Mouse (Mus musculus): ENCODE measurements at regions not wholly inside any gene's neighbourhood (a gene's known extent, or its start where the extent isn't known, plus 50 kb on each side); places are given as distances from the start of the nearest gene placed in this dataset.

GRCm38 (mm10) chr1:152258258-152258657 lies 128.2 kb downstream of the Tsen15 start:
- no peak for TF ChIP-seq EP300 (IDR thresholded peaks at IDR 0.05; ENCODE audit: insufficient read depth, low read depth, low read length)
- no peak for TF ChIP-seq CTCF (IDR thresholded peaks at IDR 0.05; ENCODE audit: low read depth, low read length)
- TF ChIP-seq POLR2A (IDR thresholded peaks at IDR 0.05; ENCODE audit: insufficient read depth, low read length) = no peak
- no peak overlapping the region for H3K27ac ChIP-seq (ENCODE audit: insufficient read depth, low read length)

GRCm38 (mm10) chr1:152253906-152254305 lies 132.6 kb downstream of the Tsen15 start:
- Histone ChIP-seq H3K36me3 (ENCODE audit: control insufficient read depth, insufficient read depth, low read length, poor library complexity, severe bottlenecking) (no peaks in the 10 kb centered on the region), H3K9me3 (replicated peaks; ENCODE audit: control insufficient read depth, insufficient read depth, low read length, poor library complexity, severe bottlenecking) (no peaks in the 10 kb centered on the region), H3K4me1 (ENCODE audit: control insufficient read depth, insufficient read depth, low read length) (no peaks in the 10 kb centered on the region), H3K27me3 (ENCODE audit: control insufficient read depth, insufficient read depth, low read length, poor library complexity, severe bottlenecking) (no peaks in the 10 kb centered on the region), H3K9ac (ENCODE audit: low read depth, poor library complexity, severe bottlenecking) (no peak overlapping the region), H3K27ac (ENCODE audit: insufficient read depth, low read length) (no peak overlapping the region), H3K4me3 (ENCODE audit: low read depth, low read length) (no peak overlapping the region)
- TF ChIP-seq POLR2A (IDR thresholded peaks at IDR 0.05; ENCODE audit: insufficient read depth, low read length) (no peak), EP300 (IDR thresholded peaks at IDR 0.05; ENCODE audit: insufficient read depth, low read depth, low read length) (no peak), CTCF (IDR thresholded peaks at IDR 0.05; ENCODE audit: low read depth, low read length) (no peak)

More at GRCm38 (mm10) chr1:152258258-152258657, 128.2 kb downstream of the Tsen15 start:
- Histone ChIP-seq H3K9me3 (replicated peaks; ENCODE audit: control insufficient read depth, insufficient read depth, low read length, poor library complexity, severe bottlenecking) (no peaks in the 10 kb centered on the region), H3K9ac (ENCODE audit: low read depth, poor library complexity, severe bottlenecking) (no peak overlapping the region), H3K27me3 (ENCODE audit: control insufficient read depth, insufficient read depth, low read length, poor library complexity, severe bottlenecking) (no peaks in the 10 kb centered on the region), H3K4me3 (ENCODE audit: low read depth, low read length) (no peak overlapping the region), H3K4me1 (ENCODE audit: control insufficient read depth, insufficient read depth, low read length) (no peaks in the 10 kb centered on the region), H3K36me3 (ENCODE audit: control insufficient read depth, insufficient read depth, low read length, poor library complexity, severe bottlenecking) (no peaks in the 10 kb centered on the region)

GRCm38 (mm10) chr1:152253486-152253885 lies 133.0 kb downstream of the Tsen15 start:
- no peak overlapping the region for H3K9ac ChIP-seq (ENCODE audit: low read depth, poor library complexity, severe bottlenecking)

GRCm38 (mm10) chr1:152252658-152253267 lies 133.7 kb downstream of the Tsen15 start:
- no peak overlapping the region for H3K9ac ChIP-seq (ENCODE audit: low read depth, poor library complexity, severe bottlenecking)
- H3K4me3 ChIP-seq (ENCODE audit: low read depth, low read length) = no peak overlapping the region
- H3K27ac ChIP-seq (ENCODE audit: insufficient read depth, low read length) = no peak overlapping the region
- H3K27me3 ChIP-seq (ENCODE audit: control insufficient read depth, insufficient read depth, low read length, poor library complexity, severe bottlenecking) = no peaks in the 10 kb centered on the region
- no peaks in the 10 kb centered on the region for H3K36me3 ChIP-seq (ENCODE audit: control insufficient read depth, insufficient read depth, low read length, poor library complexity, severe bottlenecking)
- H3K9me3 ChIP-seq (replicated peaks; ENCODE audit: control insufficient read depth, insufficient read depth, low read length, poor library complexity, severe bottlenecking) = no peaks in the 10 kb centered on the region
- no peaks in the 10 kb centered on the region for H3K4me1 ChIP-seq (ENCODE audit: control insufficient read depth, insufficient read depth, low read length)
- TF ChIP-seq POLR2A (IDR thresholded peaks at IDR 0.05; ENCODE audit: insufficient read depth, low read length) = no peak
- no peak for TF ChIP-seq CTCF (IDR thresholded peaks at IDR 0.05; ENCODE audit: low read depth, low read length)
- no peak for TF ChIP-seq EP300 (IDR thresholded peaks at IDR 0.05; ENCODE audit: insufficient read depth, low read depth, low read length)

More at GRCm38 (mm10) chr1:152253486-152253885, 133.0 kb downstream of the Tsen15 start:
- H3K4me3 ChIP-seq (ENCODE audit: low read depth, low read length) = no peak overlapping the region
- TF ChIP-seq EP300 (IDR thresholded peaks at IDR 0.05; ENCODE audit: insufficient read depth, low read depth, low read length) (no peak), CTCF (IDR thresholded peaks at IDR 0.05; ENCODE audit: low read depth, low read length) (no peak), POLR2A (IDR thresholded peaks at IDR 0.05; ENCODE audit: insufficient read depth, low read length) (no peak)
- no peaks in the 10 kb centered on the region for H3K36me3 ChIP-seq (ENCODE audit: control insufficient read depth, insufficient read depth, low read length, poor library complexity, severe bottlenecking)
- no peak overlapping the region for H3K27ac ChIP-seq (ENCODE audit: insufficient read depth, low read length)
- no peaks in the 10 kb centered on the region for H3K4me1 ChIP-seq (ENCODE audit: control insufficient read depth, insufficient read depth, low read length)
- H3K9me3 ChIP-seq (replicated peaks; ENCODE audit: control insufficient read depth, insufficient read depth, low read length, poor library complexity, severe bottlenecking) = no peaks in the 10 kb centered on the region
- no peaks in the 10 kb centered on the region for H3K27me3 ChIP-seq (ENCODE audit: control insufficient read depth, insufficient read depth, low read length, poor library complexity, severe bottlenecking)

- no peaks in the 10 kb centered on the region for H3K36me3 ChIP-seq (ENCODE audit: control insufficient read depth, insufficient read depth, low read length, poor library complexity, severe bottlenecking)
- no peak for TF ChIP-seq EP300 (IDR thresholded peaks at IDR 0.05; ENCODE audit: insufficient read depth, low read depth, low read length)
- TF ChIP-seq POLR2A (IDR thresholded peaks at IDR 0.05; ENCODE audit: insufficient read depth, low read length) = no peak
- TF ChIP-seq CTCF (IDR thresholded peaks at IDR 0.05; ENCODE audit: low read depth, low read length) = no peak
- no peak overlapping the region for H3K4me3 ChIP-seq (ENCODE audit: low read depth, low read length)
- H3K4me1 ChIP-seq (ENCODE audit: control insufficient read depth, insufficient read depth, low read length) = no peaks in the 10 kb centered on the region
- H3K27me3 ChIP-seq (ENCODE audit: control insufficient read depth, insufficient read depth, low read length, poor library complexity, severe bottlenecking) = no peaks in the 10 kb centered on the region
- H3K9ac ChIP-seq (ENCODE audit: low read depth, poor library complexity, severe bottlenecking) = no peak overlapping the region
- no peak overlapping the region for H3K27ac ChIP-seq (ENCODE audit: insufficient read depth, low read length)
- H3K9me3 ChIP-seq (replicated peaks; ENCODE audit: control insufficient read depth, insufficient read depth, low read length, poor library complexity, severe bottlenecking) = 0 out of 2 replicates have a peak, but pooled peaks cover 6% of the 10 kb centered on the region
Measured at GRCm38 (mm10) chr1:152241026-152241425, 145.5 kb downstream of the Tsen15 start.

- Histone ChIP-seq H3K36me3 (ENCODE audit: control insufficient read depth, insufficient read depth, low read length, poor library complexity, severe bottlenecking) (no peaks in the 10 kb centered on the region), H3K4me1 (ENCODE audit: control insufficient read depth, insufficient read depth, low read length) (no peaks in the 10 kb centered on the region), H3K9me3 (replicated peaks; ENCODE audit: control insufficient read depth, insufficient read depth, low read length, poor library complexity, severe bottlenecking) (0 out of 2 replicates have a peak, but pooled peaks cover 6% of the 10 kb centered on the region), H3K27ac (ENCODE audit: insufficient read depth, low read length) (no peak overlapping the region), H3K27me3 (ENCODE audit: control insufficient read depth, insufficient read depth, low read length, poor library complexity, severe bottlenecking) (no peaks in the 10 kb centered on the region), H3K4me3 (ENCODE audit: low read depth, low read length) (no peak overlapping the region), H3K9ac (ENCODE audit: low read depth, poor library complexity, severe bottlenecking) (no peak overlapping the region)
- TF ChIP-seq POLR2A (IDR thresholded peaks at IDR 0.05; ENCODE audit: insufficient read depth, low read length) (no peak), EP300 (IDR thresholded peaks at IDR 0.05; ENCODE audit: insufficient read depth, low read depth, low read length) (no peak), CTCF (IDR thresholded peaks at IDR 0.05; ENCODE audit: low read depth, low read length) (no peak)
Measured at GRCm38 (mm10) chr1:152239376-152239775, 147.1 kb downstream of the Tsen15 start.

All from ES-Bruce4 (cell line).